Mouse (Mus musculus): ENCODE measurements at regions not wholly inside any gene's neighbourhood (a gene's known extent, or its start where the extent isn't known, plus 50 kb on each side); places are given as distances from the start of the nearest gene placed in this dataset.
"Not testable (repeated sequence)": the region's sequence is repeated elsewhere in the genome, so short reads cannot be mapped to it uniquely, and the experiment has no call there.

DNA sequence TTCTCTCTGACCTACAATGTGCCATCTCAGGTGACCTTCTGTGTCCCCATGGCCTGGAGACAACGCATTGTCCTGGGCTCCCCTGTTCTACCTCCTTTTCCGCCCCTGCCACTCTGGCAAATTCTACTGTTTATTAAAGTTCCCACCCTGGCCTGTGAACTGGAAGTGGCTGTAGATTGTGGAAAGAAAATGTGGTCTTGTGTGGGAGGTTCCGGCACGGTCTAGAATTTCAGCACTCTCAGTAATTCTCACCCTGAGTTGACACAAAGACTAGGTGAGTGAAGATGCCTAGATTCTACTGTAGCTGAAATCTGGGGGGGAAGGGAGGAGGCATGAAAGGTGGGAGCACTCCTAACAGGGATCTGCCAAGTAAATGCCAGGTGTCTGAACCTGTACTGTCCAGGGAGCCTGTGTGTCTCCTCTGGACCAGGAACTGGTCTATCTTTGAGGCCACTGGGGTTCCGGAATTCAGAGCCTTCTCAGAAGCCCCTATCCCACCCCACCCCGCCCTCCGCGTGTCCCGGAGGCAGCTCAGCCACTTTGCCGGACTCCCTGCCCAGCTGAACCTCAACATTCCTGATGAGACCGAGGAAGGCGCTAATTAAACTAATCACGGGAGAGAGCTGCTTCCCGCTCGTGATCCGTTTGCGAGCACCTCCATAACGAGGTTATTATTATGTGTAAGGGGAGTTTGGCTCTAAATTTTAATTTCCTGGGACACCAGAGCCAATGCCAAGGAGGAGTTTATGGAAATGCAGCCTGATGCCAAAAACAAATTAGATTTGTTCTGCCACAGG is 77.3 kb upstream of the Cpsf6 start:
- DNase-seq, result no peak

GRCm38 (mm10) chr10:117456427-117456826 is 76.6 kb upstream of the Cpsf6 start:
- no peak for DNase-seq

DNA sequence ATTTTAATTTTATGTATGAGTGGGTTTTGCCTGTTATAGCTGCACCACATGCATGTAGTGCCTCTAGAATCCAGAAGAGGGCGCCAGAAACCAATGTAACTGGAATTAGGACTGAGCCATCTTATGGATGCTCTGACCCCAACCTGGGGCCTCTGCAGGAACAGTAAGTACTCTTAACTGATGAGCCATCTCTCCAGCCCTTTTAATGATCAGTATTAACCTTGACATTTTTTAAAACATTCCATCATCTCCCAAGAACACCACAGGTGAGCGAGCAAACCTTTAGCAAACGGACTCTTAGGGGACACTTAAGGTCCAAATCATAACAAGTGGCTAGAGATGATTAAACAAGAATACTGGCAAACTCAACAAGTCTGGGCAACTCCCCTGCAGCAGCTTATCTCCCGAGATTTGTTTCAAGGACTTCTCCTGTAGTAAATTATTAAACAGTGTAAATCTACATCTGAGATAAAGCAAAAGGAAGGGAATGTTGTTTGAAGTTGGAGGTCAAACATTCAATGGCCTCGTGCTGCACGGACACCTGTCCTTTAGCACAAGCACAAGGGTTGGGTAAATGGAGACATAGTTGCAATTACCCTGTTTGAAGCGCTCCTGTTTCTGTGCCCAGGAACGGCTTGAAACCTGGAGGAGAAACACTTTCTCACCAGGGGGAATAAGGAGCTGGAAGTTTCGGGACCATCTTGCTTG is 75.9 kb upstream of the Cpsf6 start:
- DNase-seq, result peak; percentile 25 to 27

GRCm38 (mm10) chr10:117454711-117455591 is 75.1 kb upstream of the Cpsf6 start:
- DNase-seq, result no peak

GRCm38 (mm10) chr10:117454171-117454500 is 74.3 kb upstream of the Cpsf6 start:
- DNase-seq, result no peak

DNA sequence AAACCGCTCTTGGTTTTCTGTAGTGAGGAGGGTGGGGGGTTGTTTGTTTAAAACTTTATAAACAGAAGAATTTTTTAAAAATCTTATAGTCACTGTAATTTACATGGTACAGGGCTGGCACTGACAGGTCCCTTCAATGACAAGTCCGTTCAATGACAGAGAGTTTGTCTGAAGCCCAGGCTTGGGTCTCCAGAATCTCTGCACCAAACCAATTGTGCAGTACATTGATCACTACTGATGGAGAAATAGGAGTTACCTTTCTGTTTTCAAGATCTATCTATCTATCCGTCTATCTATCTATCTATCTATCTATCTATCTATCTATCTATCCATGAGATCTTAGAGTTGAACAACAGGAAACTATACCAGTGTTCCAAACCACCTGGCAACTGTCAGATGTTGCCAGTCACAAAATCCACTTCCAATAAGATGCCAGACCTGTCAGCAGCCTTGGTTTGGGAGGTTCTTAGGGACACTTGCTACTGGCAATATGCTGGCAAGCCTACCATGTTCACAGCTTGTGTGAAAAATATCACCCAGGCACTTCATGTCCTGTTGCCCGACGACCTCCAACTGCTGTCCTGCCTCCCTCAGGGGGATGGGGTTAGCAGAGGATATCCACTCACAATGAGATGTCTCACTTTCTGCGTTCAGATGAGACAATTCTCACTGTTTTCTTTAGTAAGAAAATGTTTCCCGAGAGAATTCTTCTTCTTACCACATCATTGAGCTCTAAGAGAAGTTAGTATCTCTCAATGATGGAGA is 73.8 kb upstream of the Cpsf6 start:
- DNase-seq, result no peak

DNA sequence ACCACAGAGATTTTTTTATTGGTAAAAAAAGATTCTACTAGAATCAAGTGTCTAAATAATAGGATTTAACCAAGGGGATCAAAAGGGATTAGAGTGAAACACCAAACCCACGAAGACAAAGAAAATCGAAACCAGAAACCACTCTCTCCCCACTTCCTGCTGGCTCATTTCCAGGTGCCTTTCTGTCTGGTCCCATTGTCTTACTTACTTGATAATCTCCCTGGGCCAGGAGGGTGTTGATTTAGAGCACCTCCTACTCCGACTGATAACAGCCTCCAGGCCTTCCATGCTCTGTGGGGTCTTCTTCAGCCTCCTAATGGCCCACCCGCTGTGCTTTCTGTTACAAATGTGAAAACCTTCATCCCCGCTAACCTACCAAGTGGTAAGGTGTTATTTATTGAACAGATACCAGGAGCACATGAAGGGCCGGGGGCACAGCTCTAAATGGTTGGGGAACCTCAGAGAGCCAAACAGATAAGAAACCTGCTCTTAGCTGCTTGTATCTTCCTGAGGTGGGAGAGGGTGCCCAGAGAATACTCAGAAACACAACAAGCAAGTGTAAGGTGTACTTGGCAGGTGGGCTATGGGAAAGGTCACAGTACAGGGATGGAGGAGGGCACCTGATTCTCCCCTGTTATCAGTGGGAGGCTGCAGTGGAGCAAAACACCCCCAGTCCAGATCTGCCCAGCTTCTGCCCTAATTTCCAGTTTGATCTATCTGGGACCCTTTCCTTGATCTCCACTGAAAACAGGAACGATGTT is 72.6 kb upstream of the Cpsf6 start:
- no peak for DNase-seq

DNA sequence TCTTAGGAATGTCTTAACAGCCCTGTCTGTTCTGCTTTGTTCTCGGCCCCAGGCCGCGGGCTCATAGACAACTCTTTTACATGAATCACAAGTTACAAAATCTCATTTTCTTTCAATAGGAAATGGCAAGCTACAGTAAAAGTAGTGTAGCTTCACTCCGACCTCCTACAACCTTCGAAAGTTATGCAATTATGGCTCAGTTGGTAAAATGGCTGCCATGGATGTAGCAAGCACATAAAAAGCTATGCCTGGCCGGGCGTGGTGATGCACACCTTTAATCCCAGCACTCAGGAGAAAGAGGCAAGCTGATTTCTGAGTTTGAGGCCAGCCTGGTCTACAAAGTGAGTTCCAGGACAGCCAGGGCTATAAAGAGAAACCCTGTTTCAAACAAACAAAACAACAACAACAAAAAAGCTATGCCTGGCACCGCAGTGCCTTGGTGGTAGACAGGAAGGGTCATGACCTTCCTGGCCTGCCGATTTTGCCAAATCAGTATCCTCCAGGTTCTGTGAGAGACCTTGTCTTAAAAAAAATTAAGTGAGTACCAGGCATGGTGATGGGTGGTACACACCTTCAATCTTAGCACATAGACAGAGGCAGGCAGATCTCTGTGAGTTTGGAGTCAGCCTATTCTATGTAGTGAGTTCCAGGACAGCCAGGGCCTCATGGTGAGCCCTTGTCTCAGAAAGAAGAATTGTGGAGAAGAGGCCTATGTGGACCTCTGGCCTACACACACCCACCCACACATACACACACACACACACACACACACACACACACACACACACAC is 71.8 kb upstream of the Cpsf6 start:
- no peak for DNase-seq

DNA sequence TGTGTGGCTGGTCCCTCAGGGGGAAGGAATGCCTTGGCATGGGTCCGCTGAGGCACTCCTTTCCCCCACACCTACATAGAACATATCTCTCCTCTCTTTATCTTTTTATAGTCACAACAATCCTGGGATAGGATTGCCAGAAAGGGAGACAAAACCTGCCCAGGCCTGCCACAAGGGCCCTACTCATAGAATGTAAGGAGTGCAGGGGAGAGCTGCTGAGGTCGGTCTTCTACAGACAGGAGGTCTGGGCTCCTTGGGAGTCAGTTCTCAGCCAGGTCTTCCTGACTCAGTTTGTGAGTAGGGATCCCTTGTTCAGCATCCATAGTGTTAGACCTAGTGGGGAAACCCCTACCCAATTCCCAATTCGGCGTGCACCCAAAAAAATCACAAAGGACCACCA is 70.8 kb upstream of the Cpsf6 start:
- DNase-seq, result no peak

- no peak for DNase-seq
These were observed 70.4 kb upstream of the Cpsf6 start for GRCm38 (mm10) chr10:117450240-117450569.

DNA sequence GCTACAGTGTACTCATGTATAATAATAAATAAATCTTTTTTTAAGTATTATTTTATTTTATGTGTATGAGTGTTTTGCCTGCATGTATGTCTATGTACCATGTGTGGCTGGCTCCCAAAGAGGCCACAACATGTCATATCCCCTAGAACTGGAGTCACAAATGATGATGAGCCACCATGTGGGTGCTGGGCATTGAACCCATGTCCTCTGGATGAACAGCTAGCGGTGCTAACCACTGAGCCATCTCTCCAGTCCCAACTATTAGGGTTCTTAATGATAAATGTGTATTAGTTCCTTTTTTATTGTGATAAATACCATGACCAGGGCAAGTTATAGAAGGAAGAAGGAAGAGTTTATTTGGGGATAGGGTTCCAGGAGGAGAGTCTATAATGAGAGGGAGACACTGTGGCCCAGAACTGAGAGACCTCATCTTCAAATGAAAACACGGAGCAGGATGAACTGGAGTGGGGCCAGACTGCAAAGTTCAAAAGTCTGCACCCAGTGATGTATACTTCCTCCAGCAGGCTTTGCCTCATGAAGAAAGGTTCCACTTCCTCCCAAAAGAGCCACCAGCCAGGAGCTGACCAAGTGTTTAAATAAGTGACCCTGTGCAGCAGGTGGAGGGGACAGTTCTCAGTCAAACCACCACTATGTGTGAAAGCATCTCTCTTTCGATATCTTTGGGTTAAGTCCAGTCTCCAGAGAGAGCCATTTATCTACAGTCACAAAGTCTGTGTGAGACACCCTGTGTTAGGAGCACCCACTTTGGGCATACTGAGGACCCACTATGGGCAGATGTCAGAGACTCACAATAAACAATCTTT is 69.8 kb upstream of the Cpsf6 start:
- no peak for DNase-seq

- not testable (repeated sequence) for DNase-seq
These were observed 69.0 kb upstream of the Cpsf6 start for GRCm38 (mm10) chr10:117448783-117449182.

DNA sequence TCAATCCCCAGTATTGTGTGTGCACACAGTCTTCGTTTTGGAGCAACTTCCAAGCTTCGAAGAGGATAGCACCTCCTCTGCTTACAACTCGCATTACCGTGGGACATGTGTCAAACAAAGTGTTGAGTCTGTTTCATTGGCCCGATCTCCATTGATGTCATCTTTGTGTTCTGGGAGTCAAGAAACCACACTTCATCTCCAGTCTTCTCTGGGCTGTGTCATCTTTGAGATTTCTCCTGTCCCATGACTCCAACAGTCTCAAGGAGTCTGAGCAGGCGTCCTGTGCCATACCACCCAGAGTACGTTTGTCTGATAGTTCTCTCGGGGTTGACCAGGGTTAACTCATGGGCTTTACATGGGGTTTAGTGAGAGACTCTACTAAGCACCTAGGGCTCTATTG is 67.8 kb upstream of the Cpsf6 start:
- DNase-seq, result no peak

DNA sequence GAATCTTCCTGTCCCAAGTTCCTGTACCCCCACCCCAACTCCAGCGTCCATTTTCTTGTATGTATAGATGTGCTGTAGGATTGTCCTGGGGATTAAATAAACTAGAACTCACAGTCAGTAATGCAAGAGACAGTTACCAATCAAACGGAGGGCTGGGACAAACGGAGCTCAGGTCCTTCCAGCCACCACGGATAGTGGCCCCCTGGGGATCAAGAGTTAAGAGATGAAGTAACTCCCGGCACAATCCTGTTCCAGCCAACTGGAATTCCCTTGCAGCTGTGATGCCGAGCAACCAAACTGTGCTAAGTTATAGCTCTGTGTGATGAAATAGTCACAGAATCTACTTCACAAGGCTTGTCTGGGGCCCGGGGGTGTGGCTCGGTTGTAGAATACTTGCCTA is 67.4 kb upstream of the Cpsf6 start:
- DNase-seq, result no peak

GRCm38 (mm10) chr10:117446776-117447175 is 67.0 kb upstream of the Cpsf6 start:
- no peak for DNase-seq

DNA sequence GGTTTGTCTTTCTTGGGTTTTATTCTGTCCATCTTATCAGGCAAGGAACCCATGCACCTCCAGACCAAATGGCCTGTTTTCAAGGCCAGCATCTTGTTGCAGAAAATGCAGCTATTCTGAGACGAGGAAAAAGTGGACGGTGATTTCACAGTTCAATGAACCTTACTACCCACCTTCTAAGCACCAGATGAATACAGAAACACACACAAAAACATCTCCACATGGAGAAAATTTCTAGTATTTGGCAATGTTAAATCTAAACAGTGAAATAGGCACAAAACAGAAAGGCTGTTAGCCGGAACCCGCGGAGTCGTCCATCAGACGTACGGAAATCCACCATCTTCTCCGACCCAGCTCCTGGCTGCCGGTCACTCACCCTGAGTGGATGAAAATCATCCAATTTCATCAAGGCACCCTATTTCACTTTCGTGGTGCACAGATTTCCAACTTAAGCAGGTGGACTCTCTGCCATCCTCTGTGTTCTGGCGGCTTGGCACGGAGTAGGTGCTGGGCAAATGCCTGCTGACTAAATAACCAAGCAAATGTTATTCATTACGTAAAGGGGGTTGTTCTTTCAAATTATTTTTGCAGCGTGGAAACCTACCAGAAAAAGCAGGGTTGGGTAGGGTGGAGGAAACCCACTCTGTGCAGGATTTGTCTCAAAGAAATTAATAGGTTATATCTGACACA is 66.1 kb upstream of the Cpsf6 start:
- DNase-seq, result peak; percentile 24 to 28

DNA sequence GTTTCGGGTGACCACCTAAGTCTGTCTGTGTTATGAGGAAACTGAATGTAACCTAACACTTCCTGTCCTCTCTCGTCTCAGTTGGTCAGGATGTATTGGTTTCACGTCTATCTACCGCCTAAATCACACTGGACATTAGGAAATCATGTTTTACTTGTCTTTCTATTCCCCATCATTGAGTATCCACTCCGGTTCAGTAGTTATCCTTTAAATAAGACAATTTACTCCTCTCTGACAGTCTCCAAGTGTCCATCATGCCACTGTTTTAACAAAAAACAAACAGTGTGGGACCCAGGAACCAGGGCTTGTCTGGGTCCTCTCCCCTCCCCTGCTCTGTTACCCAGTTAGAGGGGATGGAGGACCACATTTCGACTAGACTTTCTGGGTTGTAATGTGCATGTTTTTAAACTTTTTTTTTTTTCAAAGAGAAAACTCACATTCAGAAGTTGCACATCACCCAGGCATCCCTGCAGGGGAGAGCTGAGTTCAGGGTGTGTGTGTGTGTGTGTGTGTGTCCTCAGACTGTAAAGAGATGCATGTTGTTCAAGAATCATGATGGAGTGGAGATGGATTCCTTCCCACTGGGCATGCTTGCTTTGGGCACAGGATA is 65.5 kb upstream of the Cpsf6 start:
- DNase-seq, result no peak

- no peak for DNase-seq
These were observed 64.9 kb upstream of the Cpsf6 start for GRCm38 (mm10) chr10:117444761-117445160.

All from cerebellum, adult 18-20 months (tissue).